In the genomic region with DNA sequence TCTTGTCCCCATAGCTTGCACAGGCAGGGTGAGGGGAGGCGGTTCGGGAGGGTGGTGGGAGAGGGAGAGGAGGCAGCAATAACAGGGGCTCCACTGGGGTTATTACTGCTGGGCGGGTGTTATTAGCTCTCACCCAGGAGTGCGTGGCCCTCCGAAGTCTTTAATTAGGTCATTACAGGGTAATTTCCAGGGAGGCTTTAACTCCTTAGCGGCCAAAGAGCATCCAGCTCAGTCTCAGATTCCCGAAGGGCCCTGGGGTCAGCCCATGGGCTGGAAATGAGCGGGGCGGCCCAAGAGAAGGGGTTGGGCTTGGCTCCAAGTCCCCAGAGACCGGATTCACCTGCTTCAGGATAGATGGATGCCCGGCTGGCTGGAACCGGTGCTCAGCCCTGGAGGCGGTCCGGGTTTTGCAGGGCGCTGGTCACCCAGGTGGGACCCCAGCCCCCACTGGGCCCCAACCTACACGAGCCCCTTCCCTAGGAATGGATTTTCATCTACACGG, we compare ENCODE assay signal across 9 mouse cellular contexts. TPM values are rescaled to one million over a fixed set of nuclear protein-coding genes. Genes with fewer than 3 reads are reported as not detected.
DNase-seq lines count a peak whose midpoint lies in the region; ATAC-seq and TF ChIP-seq lines count a peak whose summit lies in the region.
"Had no signal": no experiment of that assay in that cellular context is flagged by ENCODE, and none has a peak within 500 bp of the region (broad histone marks: within the 10 kb centered on the region; RNA-seq: fewer than 3 reads in every experiment).

No protein-coding gene starts in this region.

- no peaks in the 10 kb centered on the region for H3K9me3 ChIP-seq in heart, postnatal 0 days (replicated peaks; ENCODE audit: control insufficient read depth, low read length)
- no peaks in the 10 kb centered on the region for H3K9me3 ChIP-seq in hindbrain, embryonic 16.5 days (ENCODE audit: control insufficient read depth, low read length)
- no peaks in the 10 kb centered on the region for H3K9me3 ChIP-seq in midbrain, postnatal 0 days (ENCODE audit: low read length)

- no peak for TF ChIP-seq CTCF in heart, postnatal 0 days (IDR thresholded peaks at IDR 0.05; ENCODE audit: low read depth)
- no peak for TF ChIP-seq CTCF in midbrain, postnatal 0 days (IDR thresholded peaks at IDR 0.05)

- no peak for TF ChIP-seq EP300 in heart, postnatal 0 days (IDR thresholded peaks at IDR 0.05; ENCODE audit: low read depth)

- no peak overlapping the region for H3K27ac ChIP-seq in heart, postnatal 0 days (ENCODE audit: low read depth)
- H3K27ac ChIP-seq in hindbrain, embryonic 16.5 days (ENCODE audit: low read depth, low read length): peak overlapping the region; percentile 85
- H3K27ac ChIP-seq in midbrain, postnatal 0 days (ENCODE audit: low read depth, low read length): peak overlapping the region; percentile 73

- peak overlapping the region; percentile 67 for H3K4me2 ChIP-seq in heart, postnatal 0 days (ENCODE audit: low read depth, low read length)
- H3K4me2 ChIP-seq in hindbrain, embryonic 16.5 days (ENCODE audit: low read length): peak overlapping the region; percentile 77
- H3K4me2 ChIP-seq in midbrain, postnatal 0 days (ENCODE audit: low read depth, low read length, poor library complexity, severe bottlenecking): peak overlapping the region; percentile 74

- no peak overlapping the region for H3K9ac ChIP-seq in heart, postnatal 0 days (replicated peaks; ENCODE audit: low read depth, low read length)
- peak overlapping the region; percentile 52 for H3K9ac ChIP-seq in hindbrain, embryonic 16.5 days (ENCODE audit: low read depth, low read length)
- peak overlapping the region; percentile 67 for H3K9ac ChIP-seq in midbrain, postnatal 0 days (replicated peaks; ENCODE audit: low read length, poor library complexity, severe bottlenecking)

- no peak for ATAC-seq in heart, postnatal 0 days (ENCODE audit: insufficient read depth, low read depth)
- peak; percentile 12; the same call in 1 of the 2 replicates for ATAC-seq in hindbrain, embryonic 16.5 days
- peak; percentile 42 for ATAC-seq in midbrain, postnatal 0 days (ENCODE audit: low FRiP score)
- ATAC-seq in erythroid progenitor cell, adult 5-6 weeks (replicated peaks; ENCODE audit: low FRiP score, poor library complexity, severe bottlenecking): no peak

- DNase-seq in heart, postnatal 0 days (ENCODE audit: low spot score): no peak
- no peak for DNase-seq in heart, postnatal 10 days
- DNase-seq in embryo, embryonic 9.5 days (ENCODE audit: extremely low spot score): peak; percentile 42
- DNase-seq in midbrain, postnatal 0 days (ENCODE audit: low spot score): no peak
- no peak for DNase-seq in urinary bladder, adult 18-20 months (ENCODE audit: low spot score in 2 of 2)
- no peak for DNase-seq in right cerebral cortex, adult 2 months (ENCODE audit: low spot score in 2 of 2)

- no peaks in the 10 kb centered on the region for H3K36me3 ChIP-seq in heart, postnatal 0 days (replicated peaks; ENCODE audit: control insufficient read depth, insufficient read depth, low read length)
- H3K36me3 ChIP-seq in hindbrain, embryonic 16.5 days (ENCODE audit: control insufficient read depth, insufficient read depth, low read length): no peaks in the 10 kb centered on the region
- no peaks in the 10 kb centered on the region for H3K36me3 ChIP-seq in midbrain, postnatal 0 days (ENCODE audit: insufficient read depth, low read length)

- WGBS in heart, postnatal 0 days: 17% methylated on average over 17 of the region's 17 CpGs
- 3% methylated on average over 16 of the region's 17 CpGs for WGBS in hindbrain, embryonic 16.5 days
- 6% methylated on average over 15 of the region's 17 CpGs for WGBS in midbrain, postnatal 0 days

- peaks cover 85% of the 10 kb centered on the region for H3K27me3 ChIP-seq in heart, postnatal 0 days (ENCODE audit: control insufficient read depth, insufficient read depth, low read length)
- H3K27me3 ChIP-seq in hindbrain, embryonic 16.5 days (replicated peaks; ENCODE audit: control insufficient read depth, insufficient read depth, low read length): peaks cover 8% of the 10 kb centered on the region; the same call in 1 of the 2 replicates
- peaks cover 28% of the 10 kb centered on the region for H3K27me3 ChIP-seq in midbrain, postnatal 0 days (ENCODE audit: insufficient read depth, low read length)

- no peaks in the 10 kb centered on the region for H3K4me1 ChIP-seq in heart, postnatal 0 days (ENCODE audit: control insufficient read depth, insufficient read depth)
- H3K4me1 ChIP-seq in hindbrain, embryonic 16.5 days (ENCODE audit: control insufficient read depth, insufficient read depth, low read depth, low read length): peaks cover 22% of the 10 kb centered on the region
- H3K4me1 ChIP-seq in midbrain, postnatal 0 days (ENCODE audit: insufficient read depth, low read length): 0 out of 2 replicates have a peak, but pooled peaks cover 5% of the 10 kb centered on the region

- H3K4me3 ChIP-seq in heart, postnatal 0 days (ENCODE audit: low read depth, low read length): peak overlapping the region; percentile 45
- peak overlapping the region; percentile 36 for H3K4me3 ChIP-seq in hindbrain, embryonic 16.5 days (ENCODE audit: low read length)
- H3K4me3 ChIP-seq in midbrain, postnatal 0 days (ENCODE audit: low read depth, low read length): peak overlapping the region; percentile 41

- intact Hi-C loops in heart, postnatal 10 days (cut with DNase I): no loop called here

RNA-seq across cellular contexts. Expression of gene Lmx1b, which starts 24.4 kb away (rescaled TPM):
- not detected in 2 replicates for total RNA-seq in heart, postnatal 0 days (2014; rRNA removed; ENCODE audit: low replicate concordance)
- polyA plus RNA-seq in heart, postnatal 0 days (2015; fragmentation: Nextera tagmentation; extraction: Ambion mirVana): not detected in 2 replicates
- not detected for total RNA-seq in heart, postnatal 10 days (2021)
- 3.3 and 3.5 TPM in 2 replicates for polyA plus RNA-seq in hindbrain, embryonic 16.5 days (2015; fragmentation: Nextera tagmentation; extraction: Ambion mirVana)
- total RNA-seq in midbrain, postnatal 0 days (2014; rRNA removed): 7.0 and 8.4 TPM in 2 replicates
- 0.65 and 0.83 TPM in 2 replicates for polyA plus RNA-seq in midbrain, postnatal 0 days (2015; fragmentation: Nextera tagmentation; extraction: Ambion mirVana)
- not detected in 2 replicates for total RNA-seq in erythroid progenitor cell, adult 5-6 weeks (2015; ENCODE audit: low replicate concordance)
- not detected in 2 replicates for total RNA-seq in erythroid progenitor cell, adult 5-6 weeks (2017; ENCODE audit: low replicate concordance)
- total RNA-seq: common myeloid progenitor, adult 5-6 weeks had no signal

Comparison
In these comparisons a context has a peak if more than half of its experiments do, and no peak if none do; other contexts are left out.
1. ATAC-seq: peak in hindbrain, embryonic 16.5 days (single experiment) and midbrain, postnatal 0 days (single experiment); none in heart, postnatal 0 days (single experiment) and erythroid progenitor cell, adult 5-6 weeks (single experiment).
2. Peak in every context shown above with its lines, with median percentiles within 50 percentile points of each other: H3K4me2 ChIP-seq and H3K4me3 ChIP-seq.